Mouse (Mus musculus) adrenal gland, adult 8-10 months (tissue): ENCODE data around the gene Pofut1. TPM values are rescaled to one million over a fixed set of nuclear protein-coding genes. Genes with fewer than 3 reads are reported as not detected.
"Not testable (repeated sequence)": the region's sequence is repeated elsewhere in the genome, so short reads cannot be mapped to it uniquely, and the experiment has no call there.

Source experiments
- DNase-seq: peaks from one replicate; pipeline ENCODE4 v3.0.0; 2022
- total RNA-seq, 4 experiments: library from RNA; stranded (reverse); gene quantifications; 2 replicates each; pipeline ENCODE4 v1.2.4; 2022

Pofut1 gene
- total RNA-seq, 4 experiments from 2014 or later = 74.6 to 88.0 (median 79.3) TPM

DNA sequence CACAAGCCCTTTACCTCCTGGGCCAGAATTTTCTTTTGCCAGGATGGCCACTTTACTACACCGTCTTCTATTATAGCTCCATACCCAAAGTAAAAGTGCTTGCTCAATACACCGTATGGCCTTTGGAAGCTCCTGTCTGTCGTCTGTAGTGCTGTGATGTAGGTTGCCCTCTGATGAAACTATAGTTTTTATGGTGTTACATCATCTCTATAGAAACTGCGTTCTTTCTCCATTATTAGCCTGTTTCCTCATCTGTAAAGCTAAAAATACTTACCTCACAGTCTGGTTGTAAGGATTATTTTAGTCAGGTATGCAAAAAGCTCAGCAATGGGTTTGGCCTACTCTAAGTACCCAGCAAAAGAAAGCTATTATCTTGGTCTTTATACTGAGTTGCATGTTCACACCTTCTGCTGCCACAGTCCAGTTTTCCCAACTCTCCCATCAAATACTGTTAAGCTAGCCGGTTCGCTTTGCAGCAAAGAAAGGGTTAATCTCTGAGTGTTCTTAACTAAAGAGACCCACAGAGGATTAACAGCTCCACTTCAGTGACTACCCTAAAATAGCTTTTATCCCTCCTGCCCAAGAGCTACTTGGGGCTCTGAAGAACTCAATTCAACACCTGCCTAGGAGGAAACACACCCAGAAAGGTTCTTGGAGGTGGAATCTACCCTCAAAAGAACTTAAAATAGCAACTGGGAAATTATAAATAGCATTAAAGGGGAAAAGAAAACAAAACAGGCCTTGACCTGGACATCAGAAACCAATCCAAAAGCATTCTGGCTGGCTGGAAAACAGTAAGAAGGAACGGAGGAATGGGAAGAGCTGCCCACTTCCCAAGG, 2.1 kb upstream of the Pofut1 start:
- DNase-seq = no peak

- no peak for DNase-seq
Observed at GRCm38 (mm10) chr2:153239860-153240480, 1.4 kb upstream of the Pofut1 start.

GRCm38 (mm10) chr2:153240701-153241235, 565 bp upstream of the Pofut1 start:
- peak; percentile 16 for DNase-seq

- DNase-seq = peak; percentile 49
Observed at GRCm38 (mm10) chr2:153242156-153242555, 823 bp downstream of the Pofut1 start.

DNA sequence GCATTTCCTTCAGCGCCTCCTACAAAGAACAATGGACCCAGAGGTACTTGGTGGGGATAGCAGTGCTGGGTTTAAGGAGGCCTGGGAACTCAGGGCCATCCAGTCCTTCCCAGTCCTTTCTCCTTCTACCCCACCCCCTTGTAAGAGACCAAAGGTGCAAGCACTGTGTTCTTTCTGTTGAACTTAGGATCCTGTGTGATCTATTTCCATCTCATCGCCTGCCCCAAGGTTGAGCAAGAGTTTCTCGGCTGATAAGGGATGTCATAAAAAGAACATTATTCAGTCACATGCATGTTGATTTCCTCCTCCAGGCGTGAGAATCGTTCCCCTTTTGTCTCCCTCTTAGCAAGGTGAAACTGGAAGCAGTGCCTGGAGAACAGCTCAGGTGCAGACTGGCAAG, 8.4 kb downstream of the Pofut1 start:
- DNase-seq = no peak

- DNase-seq = no peak
Observed at GRCm38 (mm10) chr2:153256604-153257003, 15.3 kb downstream of the Pofut1 start.

- no peak for DNase-seq
Observed at GRCm38 (mm10) chr2:153259030-153259863, 17.9 kb downstream of the Pofut1 start.

GRCm38 (mm10) chr2:153259864-153260674, 18.7 kb downstream of the Pofut1 start:
- no peak for DNase-seq

GRCm38 (mm10) chr2:153263053-153263452, 21.7 kb downstream of the Pofut1 start:
- DNase-seq = no peak

GRCm38 (mm10) chr2:153267331-153267730, 26.0 kb downstream of the Pofut1 start:
- no peak for DNase-seq

DNA sequence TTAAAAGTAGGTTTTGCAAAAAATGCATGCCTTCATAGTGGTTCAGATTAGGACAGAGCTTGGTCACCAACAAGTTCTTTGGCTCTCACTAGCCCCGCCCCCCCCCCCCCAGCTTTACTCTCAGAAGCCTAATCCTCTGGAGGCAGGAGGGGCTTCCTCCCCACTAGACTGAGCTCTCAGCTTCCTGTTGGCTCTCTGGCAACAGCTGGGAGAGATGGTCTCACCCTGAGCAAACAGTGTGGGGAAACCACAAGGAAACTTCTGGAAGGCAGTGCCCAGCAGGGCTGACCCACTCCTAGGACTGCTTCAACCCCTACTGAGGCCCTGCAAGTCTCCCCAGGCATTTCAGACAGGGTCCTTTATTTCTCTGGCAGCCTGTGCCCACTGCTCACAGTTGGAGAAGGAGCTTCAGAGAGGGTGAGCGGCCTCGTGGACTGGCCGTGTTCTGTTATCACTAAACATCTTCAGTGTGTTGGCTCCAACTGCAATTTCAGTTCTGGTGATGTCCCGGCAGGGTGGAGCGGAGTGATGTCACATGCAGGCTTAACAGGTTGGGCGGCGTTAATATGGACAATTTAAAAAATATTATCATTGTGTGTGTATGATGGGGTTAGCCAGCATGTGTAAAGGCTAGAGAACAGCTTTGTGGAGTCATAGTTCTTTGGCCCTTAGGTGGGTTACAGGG, 29.0 kb downstream of the Pofut1 start:
- not testable (repeated sequence) for DNase-seq

DNA sequence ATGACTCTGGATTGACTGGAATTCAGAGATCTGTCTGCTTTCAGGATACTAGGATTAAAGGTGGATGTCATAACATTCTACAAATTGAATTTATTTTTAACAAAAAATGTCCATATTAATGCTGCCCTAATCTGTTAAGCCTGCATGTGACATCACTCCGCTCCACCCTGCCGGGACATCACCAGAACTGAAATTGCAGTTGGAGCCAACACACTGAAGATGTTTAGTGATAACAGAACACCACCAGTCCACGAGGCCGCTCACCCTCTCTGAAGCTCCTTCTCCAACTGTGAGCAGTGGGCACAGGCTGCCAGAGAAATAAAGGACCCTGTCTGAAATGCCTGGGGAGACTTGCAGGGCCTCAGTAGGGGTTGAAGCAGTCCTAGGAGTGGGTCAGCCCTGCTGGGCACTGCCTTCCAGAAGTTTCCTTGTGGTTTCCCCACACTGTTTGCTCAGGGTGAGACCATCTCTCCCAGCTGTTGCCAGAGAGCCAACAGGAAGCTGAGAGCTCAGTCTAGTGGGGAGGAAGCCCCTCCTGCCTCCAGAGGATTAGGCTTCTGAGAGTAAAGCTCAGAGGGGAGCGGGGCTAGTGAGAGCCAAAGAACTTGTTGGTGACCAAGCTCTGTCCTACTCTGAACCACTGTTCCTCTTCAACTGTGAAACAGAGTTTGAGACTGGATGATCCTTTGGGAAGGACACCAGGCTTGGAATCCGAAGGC, 33.0 kb downstream of the Pofut1 start:
- DNase-seq = not testable (repeated sequence)

- peak; percentile 57 for DNase-seq
Observed at GRCm38 (mm10) chr2:153274919-153275247, 33.5 kb downstream of the Pofut1 start.

GRCm38 (mm10) chr2:153275577-153275976, 34.2 kb downstream of the Pofut1 start:
- not testable (repeated sequence) for DNase-seq

DNA sequence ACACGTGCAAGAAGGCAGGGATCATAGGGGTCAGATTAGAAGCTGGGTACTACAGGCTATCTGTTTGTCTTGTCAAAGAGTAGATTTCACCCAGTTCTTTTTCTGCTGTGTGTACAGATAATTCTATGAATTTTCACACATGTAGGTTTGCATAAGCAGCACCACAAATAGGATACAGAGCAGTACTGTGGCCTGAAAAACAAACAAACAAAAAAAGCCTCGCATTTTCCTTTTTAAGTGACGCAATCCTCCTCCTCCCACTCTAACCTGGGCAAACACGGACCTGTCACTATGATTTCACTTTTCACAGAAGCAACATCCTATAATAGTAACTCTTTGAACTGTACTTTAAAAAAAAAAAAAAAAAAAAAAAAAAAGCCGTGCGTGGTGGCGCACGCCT, 35.1 kb downstream of the Pofut1 start:
- no peak for DNase-seq

DNA sequence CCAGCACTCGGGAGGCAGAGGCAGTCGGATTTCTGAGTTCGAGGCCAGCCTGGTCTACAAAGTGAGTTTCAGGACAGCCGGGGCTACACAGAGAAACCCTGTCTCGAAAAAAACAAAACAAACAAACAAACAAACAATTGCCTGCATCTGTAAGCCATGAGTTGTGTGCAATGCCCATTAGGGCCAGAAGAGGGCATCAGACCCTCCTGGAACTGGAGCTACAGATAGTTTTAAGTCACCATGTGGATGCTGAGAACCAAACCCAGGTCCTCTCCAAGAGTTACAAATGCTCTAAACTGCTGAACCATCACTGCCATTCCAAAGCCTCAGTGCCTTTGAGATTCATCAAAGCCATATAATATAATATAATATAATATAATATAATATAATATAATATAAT, 35.5 kb downstream of the Pofut1 start:
- DNase-seq = not testable (repeated sequence)

DNA sequence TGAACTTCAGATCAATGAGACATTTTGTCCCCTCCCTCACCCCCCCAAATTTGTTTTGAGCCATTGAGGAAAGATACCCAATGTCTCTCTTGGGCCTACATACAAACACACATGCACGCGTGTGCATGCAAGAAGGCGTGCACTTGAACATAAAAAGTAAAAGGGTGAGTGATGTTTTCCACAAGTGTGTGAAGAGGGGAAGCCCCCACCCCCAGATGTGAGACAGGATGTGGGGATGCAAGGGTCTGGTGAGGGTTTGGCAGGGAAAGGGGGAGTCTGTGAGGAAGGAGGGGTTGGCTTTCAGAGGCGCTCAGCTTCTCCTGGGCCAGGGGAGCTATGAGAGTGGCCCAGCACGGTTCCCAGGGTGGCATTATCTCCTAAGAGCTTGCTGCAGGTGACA, 37.0 kb downstream of the Pofut1 start:
- no peak for DNase-seq

- DNase-seq = no peak
Observed at GRCm38 (mm10) chr2:153283919-153284318, 42.6 kb downstream of the Pofut1 start.

GRCm38 (mm10) chr2:153286524-153286923, 45.2 kb downstream of the Pofut1 start:
- no peak for DNase-seq

GRCm38 (mm10) chr2:153287835-153288234, 46.5 kb downstream of the Pofut1 start:
- DNase-seq = peak; percentile 66
